Mouse (Mus musculus): Measurements from ENCODE around the gene Schip1. TPM values are rescaled to one million over a fixed set of nuclear protein-coding genes. Genes with fewer than 3 reads are reported as not detected.

Schip1 gene
- polyA plus RNA-seq, 1 experiment from 2014 or later = 73.7 TPM

GRCm38 (mm10) chr3:68477478-68477877 is 412.9 kb downstream of the Schip1 start:
- H3K4me1 ChIP-seq (ENCODE audit: control insufficient read depth in 2 of 2, insufficient read depth in 2 of 2, low read length in 2 of 2) = peaks cover 2 to 4% of the 10 kb centered on the region in 2 experiments; a peak in 2 of 4 replicates
- H3K27ac ChIP-seq (replicated peaks in 1 of 2; ENCODE audit: control insufficient read depth in 1 of 2, insufficient read depth in 1 of 2, low read depth in 2 of 2, low read length in 2 of 2) = 0 out of 4 replicates have a peak overlapping the region, but pooled peaks of 1 of the 2 experiments have one; percentile 14
- H3K27me3 ChIP-seq (ENCODE audit: control insufficient read depth, insufficient read depth, low read length) = no peaks in the 10 kb centered on the region
- H3K36me3 ChIP-seq (ENCODE audit: control insufficient read depth, insufficient read depth, low read length) = no peaks in the 10 kb centered on the region
- no peaks in the 10 kb centered on the region for H3K9me3 ChIP-seq (ENCODE audit: control insufficient read depth, low read length)
- H3K4me3 ChIP-seq (ENCODE audit: control insufficient read depth in 1 of 2, insufficient read depth in 1 of 2, low read depth in 1 of 2, low read length in 2 of 2) = no peak overlapping the region
- ATAC-seq (ENCODE audit: insufficient number of reproducible peaks, insufficient read depth, low FRiP score, low read depth) = no peak
- no peak overlapping the region for H3K9ac ChIP-seq (ENCODE audit: low read length)
- WGBS = 46% methylated on average over 2 of the region's 2 CpGs
- H3K4me2 ChIP-seq (ENCODE audit: low read length) = no peak overlapping the region

DNA sequence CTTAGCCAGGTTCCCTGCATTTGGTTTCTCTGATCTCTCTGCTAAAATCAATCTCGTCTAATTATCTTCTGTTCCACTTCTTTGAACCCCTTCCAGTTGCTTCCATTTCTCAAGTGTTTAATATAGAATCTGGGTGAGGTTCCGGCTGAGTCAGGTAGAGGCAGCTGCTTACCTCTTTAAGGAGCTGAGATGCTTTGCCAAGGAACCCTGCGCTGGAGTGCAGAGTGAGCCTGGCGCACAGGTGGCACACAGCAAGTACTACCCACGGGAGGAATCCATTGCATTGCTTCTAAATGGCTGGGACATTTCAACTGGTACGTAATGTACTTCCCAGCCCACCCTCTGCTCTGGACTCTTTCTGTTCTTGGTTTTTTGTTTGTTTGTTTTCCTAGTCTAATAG is 414.7 kb downstream of the Schip1 start:
- Histone ChIP-seq H3K27ac (replicated peaks in 1 of 2; ENCODE audit: control insufficient read depth in 1 of 2, insufficient read depth in 1 of 2, low read depth in 2 of 2, low read length in 2 of 2) (no peak overlapping the region), H3K36me3 (ENCODE audit: control insufficient read depth, insufficient read depth, low read length) (no peaks in the 10 kb centered on the region), H3K9ac (ENCODE audit: low read length) (no peak overlapping the region), H3K4me3 (ENCODE audit: control insufficient read depth in 1 of 2, insufficient read depth in 1 of 2, low read depth in 1 of 2, low read length in 2 of 2) (no peak overlapping the region), H3K9me3 (ENCODE audit: control insufficient read depth, low read length) (no peaks in the 10 kb centered on the region), H3K4me2 (ENCODE audit: low read length) (no peak overlapping the region), H3K4me1 (ENCODE audit: control insufficient read depth in 2 of 2, insufficient read depth in 2 of 2, low read length in 2 of 2) (peaks cover 2 to 4% of the 10 kb centered on the region in 2 experiments; a peak in 2 of 4 replicates), H3K27me3 (ENCODE audit: control insufficient read depth, insufficient read depth, low read length) (no peaks in the 10 kb centered on the region)
- WGBS = 91% methylated on average over 6 of the region's 6 CpGs
- ATAC-seq (ENCODE audit: insufficient number of reproducible peaks, insufficient read depth, low FRiP score, low read depth) = no peak

DNA sequence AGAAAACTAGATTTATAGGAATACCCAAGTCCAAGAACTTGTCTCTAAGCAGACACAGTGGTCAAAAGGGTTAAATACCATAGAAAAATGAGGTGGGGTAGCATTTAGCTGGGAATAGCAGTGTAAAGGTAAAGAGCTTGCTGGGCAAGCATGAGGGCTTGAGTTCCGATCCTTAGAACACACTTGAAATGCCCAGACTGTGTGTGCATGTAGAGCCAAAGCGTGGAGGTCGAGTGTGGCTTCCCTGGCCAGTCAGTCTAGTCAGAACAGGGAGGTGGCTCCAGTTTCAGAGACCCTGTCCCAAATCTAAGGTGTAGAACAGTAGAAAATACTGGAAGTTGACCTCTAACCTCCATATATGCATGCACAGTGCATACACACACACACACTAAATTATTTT is 418.9 kb downstream of the Schip1 start:
- no peak for ATAC-seq (ENCODE audit: insufficient number of reproducible peaks, insufficient read depth, low FRiP score, low read depth)
- no peak overlapping the region for H3K4me2 ChIP-seq (ENCODE audit: low read length)
- no peaks in the 10 kb centered on the region for H3K36me3 ChIP-seq (ENCODE audit: control insufficient read depth, insufficient read depth, low read length)
- H3K27me3 ChIP-seq (ENCODE audit: control insufficient read depth, insufficient read depth, low read length) = no peaks in the 10 kb centered on the region
- WGBS = 90% methylated on average over 3 of the region's 3 CpGs
- no peak overlapping the region for H3K9ac ChIP-seq (ENCODE audit: low read length)
- H3K9me3 ChIP-seq (ENCODE audit: control insufficient read depth, low read length) = no peaks in the 10 kb centered on the region
- H3K4me3 ChIP-seq (ENCODE audit: control insufficient read depth in 1 of 2, insufficient read depth in 1 of 2, low read depth in 1 of 2, low read length in 2 of 2) = no peak overlapping the region
- no peak overlapping the region for H3K27ac ChIP-seq (replicated peaks in 1 of 2; ENCODE audit: control insufficient read depth in 1 of 2, insufficient read depth in 1 of 2, low read depth in 2 of 2, low read length in 2 of 2)
- no peaks in the 10 kb centered on the region for H3K4me1 ChIP-seq (ENCODE audit: control insufficient read depth in 2 of 2, insufficient read depth in 2 of 2, low read length in 2 of 2)

DNA sequence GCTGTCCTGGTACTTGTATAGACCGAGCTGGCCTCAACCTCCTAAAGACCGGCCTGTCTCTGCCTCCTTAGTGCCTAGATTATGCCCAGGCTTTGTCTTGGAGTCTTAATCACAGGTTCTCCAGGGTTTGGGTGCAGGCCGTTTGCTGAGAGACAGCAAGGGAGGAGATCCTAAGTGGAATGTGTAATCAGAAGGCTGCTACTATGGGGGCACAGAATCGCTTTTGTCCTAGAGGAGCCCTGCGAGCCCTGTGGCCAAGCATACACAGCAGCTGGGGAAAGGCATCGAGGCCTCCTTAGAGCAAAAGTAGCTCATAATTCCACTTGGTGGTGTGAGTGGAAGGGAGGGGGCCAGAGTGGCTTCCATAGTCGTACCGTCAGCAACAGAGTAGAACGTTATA is 419.4 kb downstream of the Schip1 start:
- WGBS = 84% methylated on average over 9 of the region's 9 CpGs
- H3K27me3 ChIP-seq (ENCODE audit: control insufficient read depth, insufficient read depth, low read length) = no peaks in the 10 kb centered on the region
- no peak for ATAC-seq (ENCODE audit: insufficient number of reproducible peaks, insufficient read depth, low FRiP score, low read depth)

GRCm38 (mm10) chr3:68484561-68484960 is 420.0 kb downstream of the Schip1 start:
- H3K4me3 ChIP-seq (ENCODE audit: control insufficient read depth in 1 of 2, insufficient read depth in 1 of 2, low read depth in 1 of 2, low read length in 2 of 2) = no peak overlapping the region
- no peaks in the 10 kb centered on the region for H3K4me1 ChIP-seq (ENCODE audit: control insufficient read depth in 2 of 2, insufficient read depth in 2 of 2, low read length in 2 of 2)
- H3K9me3 ChIP-seq (ENCODE audit: control insufficient read depth, low read length) = no peaks in the 10 kb centered on the region
- no peak overlapping the region for H3K27ac ChIP-seq (replicated peaks in 1 of 2; ENCODE audit: control insufficient read depth in 1 of 2, insufficient read depth in 1 of 2, low read depth in 2 of 2, low read length in 2 of 2)
- H3K27me3 ChIP-seq (ENCODE audit: control insufficient read depth, insufficient read depth, low read length) = no peaks in the 10 kb centered on the region
- no peak overlapping the region for H3K9ac ChIP-seq (ENCODE audit: low read length)
- no peak overlapping the region for H3K4me2 ChIP-seq (ENCODE audit: low read length)
- WGBS = 80% methylated on average over 4 of the region's 4 CpGs
- no peaks in the 10 kb centered on the region for H3K36me3 ChIP-seq (ENCODE audit: control insufficient read depth, insufficient read depth, low read length)
- ATAC-seq (ENCODE audit: insufficient number of reproducible peaks, insufficient read depth, low FRiP score, low read depth) = no peak

More for the DNA sequence above, 419.4 kb downstream of the Schip1 start:
- Histone ChIP-seq H3K4me2 (ENCODE audit: low read length) (no peak overlapping the region), H3K4me1 (ENCODE audit: control insufficient read depth in 2 of 2, insufficient read depth in 2 of 2, low read length in 2 of 2) (no peaks in the 10 kb centered on the region), H3K27ac (replicated peaks in 1 of 2; ENCODE audit: control insufficient read depth in 1 of 2, insufficient read depth in 1 of 2, low read depth in 2 of 2, low read length in 2 of 2) (no peak overlapping the region), H3K9me3 (ENCODE audit: control insufficient read depth, low read length) (no peaks in the 10 kb centered on the region), H3K36me3 (ENCODE audit: control insufficient read depth, insufficient read depth, low read length) (no peaks in the 10 kb centered on the region), H3K4me3 (ENCODE audit: control insufficient read depth in 1 of 2, insufficient read depth in 1 of 2, low read depth in 1 of 2, low read length in 2 of 2) (no peak overlapping the region), H3K9ac (ENCODE audit: low read length) (no peak overlapping the region)

DNA sequence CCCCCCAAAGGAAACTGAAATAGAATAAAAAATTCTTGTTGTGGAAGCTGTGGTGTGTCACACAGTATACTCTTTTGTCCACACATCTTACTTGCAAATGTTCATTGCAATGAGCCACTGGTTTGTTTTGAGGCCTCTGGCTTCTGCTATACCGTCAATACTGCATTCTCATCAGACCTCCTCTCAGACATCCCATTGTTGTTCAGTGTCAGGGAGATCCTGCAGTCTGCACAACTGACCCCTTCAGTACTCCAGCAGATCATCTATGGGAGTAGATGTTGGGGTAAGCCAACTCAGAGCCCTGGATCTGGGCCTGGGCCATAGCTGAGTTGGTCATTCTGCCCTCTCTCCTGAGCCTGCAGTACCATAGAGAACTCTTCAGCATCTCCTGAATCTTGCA is 423.0 kb downstream of the Schip1 start:
- ATAC-seq (ENCODE audit: insufficient number of reproducible peaks, insufficient read depth, low FRiP score, low read depth) = no peak

DNA sequence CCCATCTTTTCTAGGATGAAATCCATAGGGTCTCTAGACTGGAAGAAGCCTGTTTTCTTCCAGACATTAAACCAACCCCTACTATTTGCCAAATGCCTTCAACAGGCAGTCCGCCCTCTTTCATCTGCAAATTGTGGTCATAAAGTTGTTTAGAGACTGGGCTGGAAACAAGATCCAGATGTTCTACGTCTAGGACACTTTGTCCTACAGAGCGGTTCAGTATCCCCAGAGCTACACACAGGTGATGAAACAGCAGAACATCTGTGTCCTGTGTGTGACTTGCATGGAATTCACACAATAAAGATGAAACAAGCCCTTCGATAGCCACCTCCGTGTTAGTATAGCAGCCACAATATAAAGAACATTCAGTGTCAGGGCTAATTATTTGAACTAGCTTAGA is 423.7 kb downstream of the Schip1 start:
- ATAC-seq (ENCODE audit: insufficient number of reproducible peaks, insufficient read depth, low FRiP score, low read depth) = no peak
- Histone ChIP-seq H3K9ac (ENCODE audit: low read length) (no peak overlapping the region), H3K9me3 (ENCODE audit: control insufficient read depth, low read length) (no peaks in the 10 kb centered on the region), H3K27ac (replicated peaks in 1 of 2; ENCODE audit: control insufficient read depth in 1 of 2, insufficient read depth in 1 of 2, low read depth in 2 of 2, low read length in 2 of 2) (no peak overlapping the region), H3K36me3 (ENCODE audit: control insufficient read depth, insufficient read depth, low read length) (no peaks in the 10 kb centered on the region), H3K27me3 (ENCODE audit: control insufficient read depth, insufficient read depth, low read length) (no peaks in the 10 kb centered on the region), H3K4me2 (ENCODE audit: low read length) (no peak overlapping the region), H3K4me3 (ENCODE audit: control insufficient read depth in 1 of 2, insufficient read depth in 1 of 2, low read depth in 1 of 2, low read length in 2 of 2) (no peak overlapping the region), H3K4me1 (ENCODE audit: control insufficient read depth in 2 of 2, insufficient read depth in 2 of 2, low read length in 2 of 2) (peaks cover 3 to 10% of the 10 kb centered on the region in 2 experiments; a peak in 3 of 4 replicates)
- 70% methylated on average over 5 of the region's 5 CpGs for WGBS

More for the DNA sequence above, 423.0 kb downstream of the Schip1 start:
- no peaks in the 10 kb centered on the region for H3K9me3 ChIP-seq (ENCODE audit: control insufficient read depth, low read length)
- H3K9ac ChIP-seq (ENCODE audit: low read length) = no peak overlapping the region
- H3K36me3 ChIP-seq (ENCODE audit: control insufficient read depth, insufficient read depth, low read length) = no peaks in the 10 kb centered on the region
- no peak overlapping the region for H3K4me3 ChIP-seq (ENCODE audit: control insufficient read depth in 1 of 2, insufficient read depth in 1 of 2, low read depth in 1 of 2, low read length in 2 of 2)
- peaks cover 3 to 9% of the 10 kb centered on the region in 2 experiments; a peak in 3 of 4 replicates for H3K4me1 ChIP-seq (ENCODE audit: control insufficient read depth in 2 of 2, insufficient read depth in 2 of 2, low read length in 2 of 2)
- no peak overlapping the region for H3K27ac ChIP-seq (replicated peaks in 1 of 2; ENCODE audit: control insufficient read depth in 1 of 2, insufficient read depth in 1 of 2, low read depth in 2 of 2, low read length in 2 of 2)
- WGBS = 68% methylated on average over 1 of the region's 1 CpGs
- no peak overlapping the region for H3K4me2 ChIP-seq (ENCODE audit: low read length)
- H3K27me3 ChIP-seq (ENCODE audit: control insufficient read depth, insufficient read depth, low read length) = no peaks in the 10 kb centered on the region

- 74% methylated on average over 6 of the region's 6 CpGs for WGBS
- H3K36me3 ChIP-seq (ENCODE audit: control insufficient read depth, insufficient read depth, low read length) = no peaks in the 10 kb centered on the region
- no peak for ATAC-seq (ENCODE audit: insufficient number of reproducible peaks, insufficient read depth, low FRiP score, low read depth)
- no peak overlapping the region for H3K9ac ChIP-seq (ENCODE audit: low read length)
- no peak overlapping the region for H3K4me3 ChIP-seq (ENCODE audit: control insufficient read depth in 1 of 2, insufficient read depth in 1 of 2, low read depth in 1 of 2, low read length in 2 of 2)
- no peaks in the 10 kb centered on the region for H3K9me3 ChIP-seq (ENCODE audit: control insufficient read depth, low read length)
- H3K27me3 ChIP-seq (ENCODE audit: control insufficient read depth, insufficient read depth, low read length) = no peaks in the 10 kb centered on the region
- H3K4me1 ChIP-seq (ENCODE audit: control insufficient read depth in 2 of 2, insufficient read depth in 2 of 2, low read length in 2 of 2) = peaks cover 5 to 17% of the 10 kb centered on the region in 2 experiments
- H3K27ac ChIP-seq (replicated peaks in 1 of 2; ENCODE audit: control insufficient read depth in 1 of 2, insufficient read depth in 1 of 2, low read depth in 2 of 2, low read length in 2 of 2) = peak overlapping the region in 1 of 2 experiments; percentile 99; a peak in 1 of 4 replicates
- H3K4me2 ChIP-seq (ENCODE audit: low read length) = no peak overlapping the region
These were observed 426.9 kb downstream of the Schip1 start for GRCm38 (mm10) chr3:68491516-68491915.
